Mouse (Mus musculus) neural tube, embryonic 15.5 days (tissue): ENCODE data around the gene Olfr623. TPM values are rescaled to one million over a fixed set of nuclear protein-coding genes. Genes with fewer than 3 reads are reported as not detected.

Experiments
- ATAC-seq: fragments of 200-750 bp; cut with Nextera tagmentation; 2 replicates; pipeline ENCODE4 v1.8.0; 2017; ENCODE audit warnings: mild to moderate bottlenecking, moderate TSS enrichment, moderate library complexity; ENCODE audit not compliant: low FRiP score
- H3K27ac ChIP-seq: fragments of 300-500 bp; sonication (generic); replicated peaks from 2 replicates; pipeline ENCODE4 v1.5.1; 2015; ENCODE audit warnings: mild to moderate bottlenecking, inconsistent platforms
- H3K27me3 ChIP-seq: fragments of 300-500 bp; sonication (generic); replicated peaks from 2 replicates; pipeline ENCODE4 v1.6.1; 2015; ENCODE audit warnings: inconsistent platforms
- H3K36me3 ChIP-seq: fragments of 300-500 bp; sonication (generic); 2 replicates; pipeline ENCODE4 v1.6.1; 2015; ENCODE audit warnings: inconsistent platforms
- H3K4me1 ChIP-seq: fragments of 300-500 bp; sonication (generic); 2 replicates; pipeline ENCODE4 v1.6.1; 2015; ENCODE audit warnings: inconsistent platforms
- H3K4me2 ChIP-seq: fragments of 300-500 bp; sonication (generic); 2 replicates; pipeline ENCODE4 v1.6.1; 2015; ENCODE audit warnings: inconsistent platforms, mild to moderate bottlenecking, moderate library complexity
- H3K4me3 ChIP-seq: fragments of 300-500 bp; sonication (generic); replicated peaks from 2 replicates; pipeline ENCODE4 v1.5.1; 2015; ENCODE audit warnings: mild to moderate bottlenecking, inconsistent platforms
- H3K9ac ChIP-seq: fragments of 300-500 bp; sonication (generic); replicated peaks from 2 replicates; pipeline ENCODE4 v1.6.1; 2015; ENCODE audit warnings: mild to moderate bottlenecking, inconsistent platforms
- H3K9me3 ChIP-seq: fragments of 300-500 bp; sonication (generic); replicated peaks from 2 replicates; pipeline ENCODE4 v1.6.1; 2016; ENCODE audit warnings: inconsistent platforms
- WGBS: fragments of 180-500 bp; shearing (Covaris S2); methylation state at CpG from one replicate; pipeline ENCODE4 v1.1.7; 2015; ENCODE audit warnings: mixed read lengths; 5-methylcytosine and 5-hydroxymethylcytosine counted together
- polyA plus RNA-seq: library from polyadenylated mRNA; unstranded; fragments of >200 nt; fragmentation: Nextera tagmentation; extraction: Ambion mirVana; gene quantifications from 2 replicates; pipeline ENCODE4 v1.2.1, GENCODE M21; 2015

Olfr623 gene
- not detected in 2 replicates for polyA plus RNA-seq

- H3K27me3 ChIP-seq = no peaks in the 10 kb centered on the region
- H3K9me3 ChIP-seq = no peaks in the 10 kb centered on the region
- no peak within 1 kb of the TSS for H3K27ac ChIP-seq
- H3K9ac ChIP-seq = no peak within 1 kb of the TSS
- H3K4me1 ChIP-seq = no peaks in the 10 kb centered on the region
- no peak within 1 kb of the TSS for H3K4me3 ChIP-seq
- H3K36me3 ChIP-seq = no peaks in the 10 kb centered on the region
- ATAC-seq = no peak
- H3K4me2 ChIP-seq = no peak within 1 kb of the TSS
These were observed at the start of gene Olfr623 for GRCm38 (mm10) chr7:103663598-103663997. TSS of gene Olfr623 (minus strand) at chr7:103663698.

GRCm38 (mm10) chr7:103712024-103712423, 48.5 kb upstream of the Olfr623 start:
- no peak overlapping the region for H3K27ac ChIP-seq
- WGBS = 33% methylated on average over 2 of the region's 2 CpGs
- H3K9ac ChIP-seq = no peak overlapping the region
- ATAC-seq = no peak
- H3K4me1 ChIP-seq = no peaks in the 10 kb centered on the region
- H3K27me3 ChIP-seq = no peaks in the 10 kb centered on the region
- H3K9me3 ChIP-seq = no peaks in the 10 kb centered on the region
- no peaks in the 10 kb centered on the region for H3K36me3 ChIP-seq
- no peak overlapping the region for H3K4me2 ChIP-seq
- H3K4me3 ChIP-seq = no peak overlapping the region

- no peak overlapping the region for H3K9ac ChIP-seq
- H3K36me3 ChIP-seq = no peaks in the 10 kb centered on the region
- no peaks in the 10 kb centered on the region for H3K4me1 ChIP-seq
- H3K4me2 ChIP-seq = no peak overlapping the region
- no peak for ATAC-seq
- H3K9me3 ChIP-seq = no peaks in the 10 kb centered on the region
- H3K4me3 ChIP-seq = no peak overlapping the region
- H3K27me3 ChIP-seq = no peaks in the 10 kb centered on the region
- H3K27ac ChIP-seq = no peak overlapping the region
- 90% methylated on average over 4 of the region's 4 CpGs for WGBS
These were observed 36.0 kb upstream of the Olfr623 start for GRCm38 (mm10) chr7:103699469-103699868.

GRCm38 (mm10) chr7:103682420-103682819, 18.9 kb upstream of the Olfr623 start, which contains the start of gene Olfr625-ps1:
TSS of gene Olfr625-ps1 (plus strand) at chr7:103682720.
- no peaks in the 10 kb centered on the region for H3K9me3 ChIP-seq
- H3K4me3 ChIP-seq = no peak within 1 kb of the TSS
- no peak within 1 kb of the TSS for H3K27ac ChIP-seq
- no peak within 1 kb of the TSS for H3K9ac ChIP-seq
- no peaks in the 10 kb centered on the region for H3K36me3 ChIP-seq
- no peaks in the 10 kb centered on the region for H3K4me1 ChIP-seq
- ATAC-seq = no peak
- no peak within 1 kb of the TSS for H3K4me2 ChIP-seq
- no peaks in the 10 kb centered on the region for H3K27me3 ChIP-seq

- 88% methylated on average over 2 of the region's 2 CpGs for WGBS
- H3K4me3 ChIP-seq = no peak within 1 kb of the TSS
- H3K4me2 ChIP-seq = no peak within 1 kb of the TSS
- no peaks in the 10 kb centered on the region for H3K36me3 ChIP-seq
- no peak within 1 kb of the TSS for H3K27ac ChIP-seq
- H3K9ac ChIP-seq = no peak within 1 kb of the TSS
- H3K27me3 ChIP-seq = no peaks in the 10 kb centered on the region
- H3K9me3 ChIP-seq = no peaks in the 10 kb centered on the region
- no peaks in the 10 kb centered on the region for H3K4me1 ChIP-seq
- ATAC-seq = no peak
These were observed 7.6 kb upstream of the Olfr623 start, which contains the start of gene Olfr624 for GRCm38 (mm10) chr7:103671091-103671490. TSS of gene Olfr624 (minus strand) at chr7:103671191.

GRCm38 (mm10) chr7:103644070-103644469, 19.4 kb downstream of the Olfr623 start:
- WGBS = 80% methylated on average over 4 of the region's 4 CpGs
- Histone ChIP-seq H3K27me3 (no peaks in the 10 kb centered on the region), H3K27ac (no peak overlapping the region), H3K36me3 (no peaks in the 10 kb centered on the region), H3K9ac (no peak overlapping the region), H3K4me2 (no peak overlapping the region), H3K9me3 (no peaks in the 10 kb centered on the region), H3K4me3 (no peak overlapping the region), H3K4me1 (no peaks in the 10 kb centered on the region)
- no peak for ATAC-seq

GRCm38 (mm10) chr7:103642602-103643001, 20.9 kb downstream of the Olfr623 start, which contains the start of gene Olfr622:
TSS of gene Olfr622 (minus strand) at chr7:103642702.
- Histone ChIP-seq H3K27me3 (no peaks in the 10 kb centered on the region), H3K4me3 (no peak within 1 kb of the TSS), H3K27ac (no peak within 1 kb of the TSS), H3K36me3 (no peaks in the 10 kb centered on the region), H3K4me2 (no peak within 1 kb of the TSS), H3K9me3 (no peaks in the 10 kb centered on the region), H3K4me1 (no peaks in the 10 kb centered on the region), H3K9ac (no peak within 1 kb of the TSS)
- no peak for ATAC-seq
- WGBS = 74% methylated on average over 1 of the region's 1 CpGs

GRCm38 (mm10) chr7:103636795-103637194, 26.7 kb downstream of the Olfr623 start:
- H3K9ac ChIP-seq = no peak overlapping the region
- H3K4me1 ChIP-seq = no peaks in the 10 kb centered on the region
- no peaks in the 10 kb centered on the region for H3K36me3 ChIP-seq
- H3K27me3 ChIP-seq = no peaks in the 10 kb centered on the region
- H3K4me2 ChIP-seq = no peak overlapping the region
- ATAC-seq = no peak
- H3K27ac ChIP-seq = no peak overlapping the region
- H3K9me3 ChIP-seq = no peaks in the 10 kb centered on the region
- no peak overlapping the region for H3K4me3 ChIP-seq

GRCm38 (mm10) chr7:103612434-103612833, 51.1 kb downstream of the Olfr623 start, which contains the start of gene Olfr620:
TSS of gene Olfr620 (minus strand) at chr7:103612534.
- Histone ChIP-seq H3K9me3 (no peaks in the 10 kb centered on the region), H3K9ac (no peak within 1 kb of the TSS), H3K27me3 (no peaks in the 10 kb centered on the region), H3K36me3 (no peaks in the 10 kb centered on the region), H3K4me3 (no peak within 1 kb of the TSS), H3K4me1 (no peaks in the 10 kb centered on the region), H3K27ac (no peak within 1 kb of the TSS), H3K4me2 (no peak within 1 kb of the TSS)
- 79% methylated on average over 2 of the region's 2 CpGs for WGBS
- ATAC-seq = no peak

Other genes with a start within 250 kb of the Olfr623 start
- gene Usp17lc, start 248.6 kb downstream of the Olfr623 start, polyA plus RNA-seq = not detected in 2 replicates
- not detected in 2 replicates for gene Olfr605, start 218.3 kb downstream of the Olfr623 start, polyA plus RNA-seq
- not detected in 2 replicates for gene Olfr606, start 214.7 kb downstream of the Olfr623 start, polyA plus RNA-seq
- gene Olfr607, start 199.5 kb downstream of the Olfr623 start, polyA plus RNA-seq = not detected in 2 replicates
- not detected in 2 replicates for gene Olfr608, start 193.8 kb downstream of the Olfr623 start, polyA plus RNA-seq
- not detected in 2 replicates for gene Olfr609, start 165.6 kb downstream of the Olfr623 start, polyA plus RNA-seq
- not detected in 2 replicates for gene Olfr610, start 151.6 kb downstream of the Olfr623 start, polyA plus RNA-seq
- gene Olfr611, start 142.9 kb downstream of the Olfr623 start, polyA plus RNA-seq = not detected in 2 replicates
- not detected in 2 replicates for gene Olfr612, start 121.0 kb downstream of the Olfr623 start, polyA plus RNA-seq
- gene Olfr613, start 115.6 kb downstream of the Olfr623 start, polyA plus RNA-seq = not detected in 2 replicates
- gene Olfr615, start 107.6 kb downstream of the Olfr623 start, polyA plus RNA-seq = not detected in 2 replicates
- gene Olfr616, start 94.6 kb downstream of the Olfr623 start, polyA plus RNA-seq = not detected in 2 replicates
- not detected in 2 replicates for gene Olfr617, start 90.6 kb downstream of the Olfr623 start, polyA plus RNA-seq
- not detected in 2 replicates for gene Olfr618, start 73.6 kb downstream of the Olfr623 start, polyA plus RNA-seq
- not detected in 2 replicates for gene Olfr619, start 63.1 kb downstream of the Olfr623 start, polyA plus RNA-seq
- not detected in 2 replicates for gene Olfr620, start 51.2 kb downstream of the Olfr623 start, polyA plus RNA-seq
- not detected in 2 replicates for gene Olfr622, start 21.0 kb downstream of the Olfr623 start, polyA plus RNA-seq
- 0.03 TPM in 1 of 2 replicates, not detected in the other for gene Olfr624, start 7.5 kb upstream of the Olfr623 start, polyA plus RNA-seq
- gene Olfr625-ps1, start 19.0 kb upstream of the Olfr623 start, polyA plus RNA-seq = not detected in 2 replicates
- not detected in 2 replicates for gene Olfr243, start 51.0 kb upstream of the Olfr623 start, polyA plus RNA-seq
- gene Olfr628, start 66.7 kb upstream of the Olfr623 start, polyA plus RNA-seq = not detected in 2 replicates
- not detected in 2 replicates for gene Olfr629, start 81.2 kb upstream of the Olfr623 start, polyA plus RNA-seq
- gene Olfr630, start 93.6 kb upstream of the Olfr623 start, polyA plus RNA-seq = not detected in 2 replicates
- gene Olfr69, start 107.9 kb upstream of the Olfr623 start, polyA plus RNA-seq = not detected in 2 replicates
- not detected in 2 replicates for gene Olfr68, start 116.0 kb upstream of the Olfr623 start, polyA plus RNA-seq
- not detected in 2 replicates for gene Olfr67, start 128.1 kb upstream of the Olfr623 start, polyA plus RNA-seq
- gene Hbb-bt, start 150.3 kb upstream of the Olfr623 start, polyA plus RNA-seq = 1,593 and 1,794 TPM in 2 replicates
- gene Hbb-bs, start 164.4 kb upstream of the Olfr623 start, polyA plus RNA-seq = 4,647 and 5,279 TPM in 2 replicates
- not detected in 2 replicates for gene Hbb-bh2, start 176.8 kb upstream of the Olfr623 start, polyA plus RNA-seq
- gene Hbb-bh1, start 179.5 kb upstream of the Olfr623 start, polyA plus RNA-seq = 1.5 and 2.4 TPM in 2 replicates
- 141 and 250 TPM in 2 replicates for gene Hbb-y, start 189.5 kb upstream of the Olfr623 start, polyA plus RNA-seq
- not detected in 2 replicates for gene Olfr66, start 222.6 kb upstream of the Olfr623 start, polyA plus RNA-seq
- not detected in 2 replicates for gene Olfr64, start 230.8 kb upstream of the Olfr623 start, polyA plus RNA-seq
- gene Olfr65, start 239.8 kb upstream of the Olfr623 start, polyA plus RNA-seq = not detected in 2 replicates